Mouse (Mus musculus) cortical plate, adult 2 months (tissue): Measurements from ENCODE around the gene Pigk.

Experiments used
- CTCF ChIP-seq: fragments of 200-500 bp; IDR thresholded peaks from 2 replicates; pipeline ENCODE4 v1.5.1; 2011; ENCODE audit warnings: mild to moderate bottlenecking, control low read depth, low read length; ENCODE audit not compliant: insufficient read depth; ENCODE audit errors: extremely low read depth
- POLR2A ChIP-seq: fragments of 200-500 bp; IDR thresholded peaks from 2 replicates; pipeline ENCODE4 v1.6.1; 2011; ENCODE audit warnings: mild to moderate bottlenecking, low read length, control low read depth; ENCODE audit not compliant: insufficient read depth; ENCODE audit errors: extremely low read depth

DNA sequence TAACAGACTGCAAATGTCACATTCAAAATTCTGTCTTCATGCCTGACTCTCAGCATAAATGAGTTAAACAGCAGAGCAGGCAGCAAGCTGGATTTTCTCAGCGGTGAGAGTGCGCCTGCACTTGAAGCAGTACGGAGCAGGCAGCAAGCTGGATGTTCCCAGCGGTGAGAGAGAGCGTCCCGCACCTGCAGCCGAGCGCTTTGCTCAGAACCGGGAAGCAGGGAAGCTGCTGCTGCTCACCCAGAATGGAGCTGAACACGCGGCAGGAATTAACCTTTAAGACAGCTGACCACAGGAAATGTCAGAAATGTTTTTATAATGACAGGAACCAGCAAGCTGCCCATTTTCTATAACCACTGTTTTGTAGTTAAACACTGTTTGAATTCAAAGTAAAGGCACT, 53.6 kb downstream of the Pigk start:
- no peak for TF ChIP-seq CTCF
- TF ChIP-seq POLR2A, result no peak
